Mouse (Mus musculus) right cerebral cortex, postnatal 25 days (tissue): ENCODE data around the gene Kif6.
A peak's percentile ranks its signal among the peaks of the same experiment; 100 is the strongest.

ENCODE experiments used
- DNase-seq: peaks from one replicate; pipeline ENCODE4 v3.0.0; 2022

Gene Kif6

GRCm38 (mm10) chr17:49935602-49936205, 320.8 kb downstream of the Kif6 start:
- DNase-seq: peak; percentile 69

DNA sequence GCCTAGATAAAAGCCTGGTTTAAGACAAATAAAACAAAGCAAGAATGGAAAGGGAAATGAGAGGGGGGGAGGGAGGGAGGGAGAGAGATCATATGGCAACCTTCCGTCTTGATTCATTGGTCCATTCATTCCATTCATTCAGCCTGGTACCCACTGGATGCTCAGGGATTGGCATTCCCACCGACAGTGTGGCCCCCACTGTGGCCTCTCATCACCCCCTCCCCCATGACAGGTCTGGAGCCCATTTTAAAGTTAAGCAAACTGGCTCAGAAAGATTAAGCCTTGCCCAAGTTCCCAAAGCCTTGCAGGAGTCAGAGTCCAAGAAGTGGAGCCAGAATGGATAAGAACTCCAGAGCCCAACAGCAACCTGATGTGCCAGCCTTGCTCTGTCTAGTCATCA, 321.3 kb downstream of the Kif6 start:
- DNase-seq: no peak

GRCm38 (mm10) chr17:49939146-49939545, 324.2 kb downstream of the Kif6 start:
- no peak for DNase-seq

DNA sequence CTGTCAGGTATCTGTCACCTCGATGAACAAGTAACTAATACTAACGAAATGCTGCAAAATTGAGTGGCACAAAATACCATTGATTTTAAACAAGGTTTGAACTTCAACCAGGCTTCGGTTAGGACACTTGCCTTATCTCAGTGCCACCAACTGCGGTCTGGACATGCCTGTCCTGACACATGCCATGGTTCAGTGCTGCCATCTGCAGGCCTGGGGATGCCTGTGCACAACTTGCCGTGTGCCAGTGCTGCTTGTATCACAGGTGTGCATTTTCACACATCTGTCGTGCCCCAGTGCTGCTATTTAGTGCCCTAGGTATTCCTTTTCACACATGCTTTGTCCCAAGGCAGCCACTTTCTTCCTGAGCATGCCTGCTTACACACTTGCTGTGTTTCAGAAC, 327.7 kb downstream of the Kif6 start:
- DNase-seq: no peak

- peak; percentile 70 for DNase-seq
Observed at GRCm38 (mm10) chr17:49951491-49951855, 336.5 kb downstream of the Kif6 start.

DNA sequence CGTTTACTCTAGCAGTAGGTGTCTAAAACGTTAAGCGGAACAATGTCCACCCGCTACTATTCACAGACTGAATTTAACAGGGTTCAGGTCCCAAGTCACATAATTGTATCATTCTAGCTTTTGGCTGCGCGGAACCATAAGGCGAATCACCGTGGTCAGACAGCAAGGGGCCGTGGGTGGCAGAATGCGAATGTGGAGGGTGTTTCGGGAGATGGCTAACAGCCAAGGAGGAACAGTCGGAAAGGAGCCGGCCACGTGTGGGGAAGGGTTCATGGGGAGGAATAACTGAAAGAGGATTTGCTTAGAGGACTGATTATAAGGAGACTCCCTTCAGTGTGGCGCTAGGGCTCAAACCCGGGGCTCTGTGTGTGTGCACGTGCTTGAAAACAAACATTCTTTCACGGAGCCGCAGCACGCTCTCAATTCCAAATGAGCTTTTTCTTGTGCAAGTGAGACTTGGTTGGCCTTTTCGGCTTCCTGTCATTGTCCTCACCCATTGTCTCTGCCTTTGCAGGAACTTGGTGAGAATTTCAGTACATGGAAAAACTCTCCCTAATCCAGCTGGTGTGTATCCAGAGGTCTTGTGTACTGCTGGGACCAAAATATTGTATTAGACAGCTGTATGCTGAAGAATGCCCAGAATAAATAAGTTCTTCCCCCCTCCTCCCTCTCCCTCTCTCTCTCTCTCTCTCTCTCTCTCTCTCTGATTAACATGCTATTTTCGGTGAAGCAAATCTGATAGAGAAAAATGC, 337.1 kb downstream of the Kif6 start:
- no peak for DNase-seq

DNA sequence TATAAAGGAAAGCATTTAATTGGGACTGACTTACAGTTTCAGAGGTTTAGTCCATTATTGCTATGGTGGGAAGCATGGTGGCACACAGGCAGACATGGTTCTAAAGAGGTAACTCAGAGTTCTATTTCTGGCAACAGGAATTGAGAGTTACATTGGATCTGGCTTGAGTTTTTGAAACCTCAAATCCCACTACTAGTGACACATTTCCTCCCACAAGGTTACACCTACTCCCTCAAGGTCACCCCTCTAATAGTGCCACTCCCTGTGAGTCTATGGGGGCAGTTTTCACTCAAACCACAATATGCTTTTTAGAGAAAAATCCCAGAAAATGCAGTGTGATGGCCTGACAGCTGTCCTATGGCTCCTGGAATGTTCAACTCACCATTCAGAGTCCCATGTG, 344.1 kb downstream of the Kif6 start:
- no peak for DNase-seq
